Mouse (Mus musculus): ENCODE data around the gene Smim9. TPM values are rescaled to one million over a fixed set of nuclear protein-coding genes. Genes with fewer than 3 reads are reported as not detected.
"Not testable (repeated sequence)": the region's sequence is repeated elsewhere in the genome, so short reads cannot be mapped to it uniquely, and the experiment has no call there.

Smim9 gene
- not detected for total RNA-seq (2021)

DNA sequence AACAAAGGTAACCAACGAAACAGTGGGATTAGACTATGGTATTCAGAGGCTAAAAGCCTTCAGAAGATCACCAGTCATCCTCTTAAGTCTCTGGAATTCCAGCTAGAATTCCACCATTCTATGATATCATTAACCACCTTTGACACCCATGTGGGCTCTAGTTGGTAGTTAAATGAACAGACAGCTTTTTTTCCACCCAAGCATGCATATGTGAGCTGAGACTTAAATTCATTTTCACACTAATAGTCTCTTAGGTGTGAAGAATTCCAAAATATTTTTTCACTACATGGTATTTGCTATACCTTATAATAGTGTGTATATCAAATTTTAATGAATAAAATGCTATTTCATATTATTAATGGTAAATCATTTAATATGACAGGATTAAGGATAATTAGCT, at the start of gene Smim9:
TSS of gene Smim9 (minus strand) at position 101 of the 400 bp plus-strand sequence.
- DNase-seq (ENCODE audit: low spot score): no peak
- intact Hi-C loops (cut with DNase I): no loop called here

- intact Hi-C loops (cut with DNase I): no loop called here
- peak; percentile 32 for DNase-seq (ENCODE audit: low spot score)
Observed at GRCm38 (mm10) chrX:75155576-75156243, 7.9 kb downstream of the Smim9 start.

- DNase-seq (ENCODE audit: low spot score): no peak
- intact Hi-C loops (cut with DNase I): no loop called here
Observed at GRCm38 (mm10) chrX:75152249-75152648, 11.3 kb downstream of the Smim9 start.

GRCm38 (mm10) chrX:75150304-75150703, 13.3 kb downstream of the Smim9 start:
- DNase-seq (ENCODE audit: low spot score): no peak
- intact Hi-C loops (cut with DNase I): no loop called here

DNA sequence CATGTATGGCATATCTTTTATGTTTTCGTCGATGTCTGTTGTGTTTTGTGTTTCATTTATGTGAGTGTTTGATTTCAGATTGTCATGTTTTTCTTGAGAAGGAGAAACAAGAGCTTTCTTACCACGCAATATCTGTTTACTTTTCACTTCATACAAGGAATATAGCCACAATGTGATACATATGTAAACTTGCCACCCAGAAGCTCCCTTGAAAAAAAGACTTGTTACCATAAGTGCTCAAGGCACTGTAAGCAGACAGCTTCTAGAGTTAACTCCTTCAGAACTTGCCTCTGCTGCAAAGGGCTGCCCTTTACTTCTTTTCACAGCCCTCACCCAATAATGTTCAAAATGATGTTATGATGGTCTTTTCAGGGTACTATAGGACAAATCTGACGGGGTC, 15.2 kb downstream of the Smim9 start:
- no peak for DNase-seq (ENCODE audit: low spot score)
- intact Hi-C loops (cut with DNase I): no loop called here

GRCm38 (mm10) chrX:75143124-75143555, 20.4 kb downstream of the Smim9 start:
- DNase-seq (ENCODE audit: low spot score); intact Hi-C loops (cut with DNase I): not testable (repeated sequence)

GRCm38 (mm10) chrX:75138182-75138581, 25.4 kb downstream of the Smim9 start:
- intact Hi-C loops (cut with DNase I): no loop called here

GRCm38 (mm10) chrX:75137729-75138128, 25.8 kb downstream of the Smim9 start:
- intact Hi-C loops (cut with DNase I): no loop called here
- DNase-seq (ENCODE audit: low spot score): no peak

More at GRCm38 (mm10) chrX:75138182-75138581, 25.4 kb downstream of the Smim9 start:
- no peak for DNase-seq (ENCODE audit: low spot score)

- intact Hi-C loops (cut with DNase I): no loop called here
- DNase-seq (ENCODE audit: low spot score): no peak
Observed at GRCm38 (mm10) chrX:75136938-75137337, 26.6 kb downstream of the Smim9 start.

DNA sequence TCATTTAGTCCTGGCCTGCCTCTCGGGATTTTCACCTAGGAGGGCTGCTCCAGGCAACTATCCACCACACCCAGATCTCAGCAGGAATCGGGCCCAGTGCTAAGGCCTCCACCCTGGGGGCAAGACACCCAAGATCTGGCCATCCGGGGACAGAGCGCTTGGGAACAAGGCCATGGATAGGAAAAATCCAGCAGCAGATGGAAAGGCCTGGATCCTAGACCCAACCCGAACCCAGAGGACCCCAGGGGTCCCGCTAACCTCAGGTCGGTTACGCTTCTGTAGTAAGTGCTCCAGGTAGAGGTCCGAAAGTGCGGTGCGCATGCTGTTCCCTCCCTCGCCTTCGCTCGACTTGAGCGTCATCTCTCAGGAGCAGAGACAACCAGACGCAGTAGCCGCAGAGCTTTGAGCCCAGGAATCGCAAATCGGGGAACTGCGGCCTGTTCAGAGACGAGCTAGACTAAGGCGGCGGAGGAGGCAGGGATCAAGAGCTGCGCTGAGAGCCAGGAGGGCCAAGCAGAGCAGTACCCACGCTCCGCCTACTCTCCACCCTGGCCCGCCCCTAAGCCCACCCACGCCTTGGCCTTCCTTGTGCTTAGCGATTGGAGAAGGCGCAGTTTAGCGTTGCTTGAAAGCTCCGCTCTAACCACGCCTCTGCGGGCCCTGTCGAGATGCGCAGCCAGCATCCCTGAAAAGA, 33.0 kb downstream of the Smim9 start, which contains the start of gene Mpp1:
TSS of gene Mpp1 (minus strand) at position 550 of the 694 bp plus-strand sequence.
- intact Hi-C loops (cut with DNase I): loop anchor here (5.0 kb wide), 1 partner anchor 33 kb away; the partner anchor contains the start of gene Dkc1
- peak; percentile 69 for DNase-seq (ENCODE audit: low spot score)

DNA sequence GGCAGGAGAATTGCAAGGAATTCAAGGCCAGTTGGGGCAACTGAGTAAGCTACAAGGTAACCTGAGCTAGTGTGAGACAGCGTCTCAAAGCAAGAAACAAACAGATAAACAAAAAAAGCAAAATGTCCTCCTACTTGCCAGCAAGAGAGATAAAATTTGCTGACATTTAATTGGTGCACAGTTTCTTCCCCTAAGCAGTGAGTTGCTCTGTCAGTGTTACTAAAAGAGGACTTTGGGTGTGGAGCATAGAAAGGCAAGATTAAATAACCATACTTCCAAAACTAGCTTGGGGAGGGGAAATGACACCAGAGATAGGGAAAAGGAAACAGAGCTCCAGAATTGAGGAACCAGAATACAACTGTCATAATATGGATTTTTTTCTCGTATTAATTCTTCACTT, 34.1 kb downstream of the Smim9 start:
- intact Hi-C loops (cut with DNase I): no loop called here
- DNase-seq (ENCODE audit: low spot score): no peak

DNA sequence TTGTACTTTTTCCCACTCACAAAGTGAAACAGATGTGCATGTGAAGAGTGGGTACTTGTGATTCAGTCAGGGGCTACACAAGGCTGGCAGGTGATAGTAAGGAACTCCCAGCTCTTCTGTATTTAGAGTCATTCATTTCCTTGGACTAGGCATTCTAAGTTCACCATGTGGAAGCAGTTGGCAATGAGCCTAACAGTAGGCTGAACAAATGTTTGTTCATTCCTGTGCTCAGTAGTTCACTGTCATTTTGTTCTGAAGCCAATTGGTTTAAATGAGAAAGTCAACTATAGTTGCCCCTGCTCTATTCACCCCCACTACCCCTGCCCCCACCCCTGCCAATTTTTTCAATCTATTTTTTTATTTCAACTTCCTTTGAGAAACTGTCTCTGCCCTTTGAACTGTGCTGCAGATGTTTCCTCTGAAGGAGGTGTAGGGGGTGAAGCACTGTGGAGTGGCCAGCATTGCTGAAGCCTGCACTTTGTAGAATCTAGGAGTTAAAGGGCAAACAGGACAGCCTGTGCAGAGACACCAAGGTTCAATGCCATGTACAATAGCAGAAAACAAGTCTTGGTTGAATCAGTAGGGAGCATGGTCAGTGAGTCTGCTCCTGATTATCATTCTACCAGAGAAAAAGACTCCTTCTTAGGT, 35.1 kb downstream of the Smim9 start:
- DNase-seq (ENCODE audit: low spot score): no peak
- intact Hi-C loops (cut with DNase I): no loop called here

GRCm38 (mm10) chrX:75126893-75127292, 36.7 kb downstream of the Smim9 start:
- intact Hi-C loops (cut with DNase I): no loop called here
- DNase-seq (ENCODE audit: low spot score): no peak

GRCm38 (mm10) chrX:75125606-75126005, 38.0 kb downstream of the Smim9 start:
- intact Hi-C loops (cut with DNase I): no loop called here
- no peak for DNase-seq (ENCODE audit: low spot score)

GRCm38 (mm10) chrX:75115550-75115949, 48.0 kb downstream of the Smim9 start:
- no peak for DNase-seq (ENCODE audit: low spot score)
- intact Hi-C loops (cut with DNase I): no loop called here

- no peak for DNase-seq (ENCODE audit: low spot score)
- intact Hi-C loops (cut with DNase I): no loop called here
Observed at GRCm38 (mm10) chrX:75102293-75102692, 61.3 kb downstream of the Smim9 start.

- intact Hi-C loops (cut with DNase I): loop anchor here (5.0 kb wide), 1 partner anchor 34 kb away; the partner anchor contains the start of gene Mpp1
- no peak for DNase-seq (ENCODE audit: low spot score)
Observed at GRCm38 (mm10) chrX:75098799-75099198, 64.8 kb downstream of the Smim9 start.

DNA sequence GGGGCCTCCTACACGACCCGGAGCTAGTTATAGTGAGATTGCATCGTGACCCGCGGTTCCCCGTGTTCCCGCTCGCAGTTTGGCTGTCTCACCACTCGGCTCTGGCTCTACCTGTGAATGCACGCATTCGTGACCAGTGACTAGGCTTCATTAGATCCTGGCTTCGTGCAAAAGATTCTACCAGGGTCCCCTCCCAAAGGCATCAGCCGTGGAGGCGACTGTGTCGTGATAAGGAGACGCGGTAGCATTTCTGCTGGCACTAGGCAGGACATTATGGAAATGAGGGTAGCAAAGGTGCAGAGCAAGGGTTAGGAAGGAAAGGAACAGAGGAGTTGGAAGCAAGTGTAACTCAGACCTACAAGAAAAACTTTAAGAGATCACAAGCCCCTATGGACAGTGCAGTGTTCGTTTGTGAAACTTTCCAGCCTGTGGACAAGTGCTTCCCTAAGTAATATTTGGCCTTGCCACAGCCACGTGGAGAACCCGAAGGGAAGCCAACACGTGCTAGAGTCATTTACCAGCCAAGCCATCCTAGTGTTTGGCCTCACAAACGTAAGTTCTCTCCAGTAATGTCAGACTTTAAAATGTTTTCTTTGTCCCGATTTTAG, 67.3 kb downstream of the Smim9 start:
- intact Hi-C loops (cut with DNase I): loop anchor here (5.0 kb wide), 1 partner anchor 36 kb away; the partner anchor contains the start of gene Mpp1
- no peak for DNase-seq (ENCODE audit: low spot score)

Data from heart, postnatal 25 days (tissue).